Mouse (Mus musculus) CH12.LX (cell line): ENCODE results near the gene Pde4d.

Source experiments
- BHLHE40 ChIP-seq: IDR thresholded peaks from 2 replicates; pipeline ENCODE4 v1.6.1; 2011; ENCODE audit warnings: mild to moderate bottlenecking, low read depth, low read length, improper control_type of control experiment
- CTCF ChIP-seq, 2 experiments: IDR thresholded peaks in 1 of 2; conservative IDR thresholded peaks in 1 of 2; 2 replicates each; pipeline ENCODE4 v1.5.1; 2011 to 2012; ENCODE audit warnings: low read depth in 2 of 2, low read length in 2 of 2, improper control_type of control experiment in 1 of 2, inconsistent platforms in 1 of 2, mild to moderate bottlenecking in 1 of 2, moderate library complexity in 1 of 2
- E2F4 ChIP-seq: IDR thresholded peaks from 2 replicates; pipeline ENCODE4 v1.6.1; 2011; ENCODE audit warnings: low read depth, low read length, improper control_type of control experiment; ENCODE audit not compliant: insufficient replicate concordance
- EP300 ChIP-seq: IDR thresholded peaks from 2 replicates; pipeline ENCODE4 v1.6.1; 2011; ENCODE audit warnings: low read length, improper control_type of control experiment
- MAFK ChIP-seq: IDR thresholded peaks from 2 replicates; pipeline ENCODE4 v1.6.1; 2011; ENCODE audit warnings: low read length, improper control_type of control experiment; ENCODE audit not compliant: insufficient replicate concordance
- NELFE ChIP-seq: IDR thresholded peaks from 2 replicates; pipeline ENCODE4 v1.6.1; 2011; ENCODE audit warnings: low read depth, low read length, improper control_type of control experiment
- POLR2A ChIP-seq: IDR thresholded peaks from 2 replicates; pipeline ENCODE4 v1.6.1; 2011; ENCODE audit warnings: low read depth, mild to moderate bottlenecking, improper control_type of control experiment, low read length
- POLR2AphosphoS2 ChIP-seq: IDR thresholded peaks from 2 replicates; pipeline ENCODE4 v1.6.1; 2011; ENCODE audit warnings: low read depth, low read length, improper control_type of control experiment
- RAD21 ChIP-seq: IDR thresholded peaks from 2 replicates; pipeline ENCODE4 v1.6.1; 2011; ENCODE audit warnings: low read depth, mild to moderate bottlenecking, low read length, improper control_type of control experiment, moderate library complexity
- RCOR1 ChIP-seq: conservative IDR thresholded peaks from 2 replicates; pipeline ENCODE4 v1.6.1; 2012; ENCODE audit warnings: low read depth, mild to moderate bottlenecking, inconsistent platforms, low read length, improper control_type of control experiment
- SIN3A ChIP-seq: IDR thresholded peaks from 2 replicates; pipeline ENCODE4 v1.6.1; 2012; ENCODE audit warnings: low read length, improper control_type of control experiment, inconsistent platforms
- ZKSCAN1 ChIP-seq: IDR thresholded peaks from 2 replicates; pipeline ENCODE4 v1.6.1; 2012; ENCODE audit warnings: low read depth, inconsistent platforms, low read length, improper control_type of control experiment, borderline replicate concordance

GRCm38 (mm10) chr13:109631399-109632026 is 1181.8 kb downstream of the Pde4d start:
- TF ChIP-seq POLR2A (no peak), EP300 (no peak), MAFK (no peak), POLR2AphosphoS2 (no peak), SIN3A (no peak), CTCF (conservative IDR thresholded peaks at IDR 0.05 in 1 of 2, IDR thresholded peaks at IDR 0.05 in 1 of 2; ENCODE audit: low read depth in 2 of 2, low read length in 2 of 2) (no peak), RCOR1 (no peak), NELFE (no peak), ZKSCAN1 (no peak), E2F4 (no peak), BHLHE40 (no peak), RAD21 (no peak)
